Mouse (Mus musculus) CD4-positive helper T cell, adult 2 months (primary cell): Measurements from ENCODE around the gene Gm17359.

ENCODE experiments used
- DNase-seq: peaks from one replicate; pipeline ENCODE4 v3.0.0-alpha.2; 2012; ENCODE audit warnings: low read depth, missing footprints, low spot score

The Gm17359 gene

GRCm38 (mm10) chr3:79349311-79349710, 12.8 kb downstream of the Gm17359 start:
- DNase-seq: no peak

GRCm38 (mm10) chr3:79358721-79359120, 22.3 kb downstream of the Gm17359 start:
- DNase-seq: no peak

GRCm38 (mm10) chr3:79360317-79361101, 24.0 kb downstream of the Gm17359 start:
- no peak for DNase-seq

GRCm38 (mm10) chr3:79366098-79366497, 29.6 kb downstream of the Gm17359 start:
- DNase-seq: no peak

- DNase-seq: no peak
Measured at GRCm38 (mm10) chr3:79368306-79368705, 31.8 kb downstream of the Gm17359 start.

GRCm38 (mm10) chr3:79370385-79370929, 34.0 kb downstream of the Gm17359 start:
- DNase-seq: no peak

DNA sequence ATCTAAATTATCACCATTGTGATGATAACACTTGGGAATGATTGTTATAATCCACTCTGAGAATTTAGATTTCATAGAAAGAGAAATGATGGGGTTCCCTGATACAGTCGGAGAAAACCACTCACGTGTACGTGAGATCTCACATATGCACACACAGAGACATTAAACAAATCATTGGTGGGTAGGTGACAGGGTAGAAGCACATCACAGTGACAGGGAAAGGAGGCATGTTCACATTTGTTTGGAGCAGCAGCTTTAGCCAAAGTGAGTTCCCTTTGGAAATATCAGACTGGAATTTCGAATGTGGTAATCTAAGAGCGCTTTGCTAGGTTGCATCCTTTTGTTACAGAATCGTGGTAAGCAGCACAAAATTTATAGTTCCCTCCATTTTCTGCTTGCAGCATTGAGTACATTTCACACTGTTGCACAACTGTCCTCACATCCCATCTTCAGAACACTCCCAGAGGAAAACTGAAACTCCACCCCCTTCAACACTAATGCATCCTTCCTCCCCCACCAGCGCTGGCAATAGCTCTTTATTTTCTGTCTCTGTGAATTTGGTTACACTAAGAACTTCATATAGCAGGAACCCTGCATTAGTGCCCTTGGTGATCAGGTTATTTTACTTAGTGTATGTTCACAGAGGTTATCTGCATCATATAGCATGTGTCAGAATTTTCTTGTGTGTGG, 35.2 kb downstream of the Gm17359 start:
- DNase-seq: no peak

- DNase-seq: no peak
Measured at GRCm38 (mm10) chr3:79373930-79374329, 37.5 kb downstream of the Gm17359 start.

DNA sequence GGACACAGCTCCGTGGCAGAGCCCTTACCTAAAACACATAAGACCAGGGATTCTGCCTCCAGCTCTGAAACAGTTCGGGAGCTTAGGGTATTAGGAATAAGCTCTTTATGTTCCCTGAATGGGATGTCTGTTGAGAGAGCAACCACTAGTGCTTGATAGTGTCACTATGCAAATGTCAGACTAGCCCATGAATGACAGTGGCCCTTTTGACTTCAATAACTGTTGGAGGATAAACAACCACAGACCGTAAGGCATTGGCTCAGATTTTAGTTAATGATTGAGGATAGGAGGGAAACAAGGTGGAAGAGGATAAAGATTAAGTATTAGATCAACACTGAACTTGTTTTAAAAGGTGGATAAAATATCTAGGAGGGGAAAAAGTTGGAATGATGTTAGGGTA, 41.6 kb downstream of the Gm17359 start:
- no peak for DNase-seq

DNA sequence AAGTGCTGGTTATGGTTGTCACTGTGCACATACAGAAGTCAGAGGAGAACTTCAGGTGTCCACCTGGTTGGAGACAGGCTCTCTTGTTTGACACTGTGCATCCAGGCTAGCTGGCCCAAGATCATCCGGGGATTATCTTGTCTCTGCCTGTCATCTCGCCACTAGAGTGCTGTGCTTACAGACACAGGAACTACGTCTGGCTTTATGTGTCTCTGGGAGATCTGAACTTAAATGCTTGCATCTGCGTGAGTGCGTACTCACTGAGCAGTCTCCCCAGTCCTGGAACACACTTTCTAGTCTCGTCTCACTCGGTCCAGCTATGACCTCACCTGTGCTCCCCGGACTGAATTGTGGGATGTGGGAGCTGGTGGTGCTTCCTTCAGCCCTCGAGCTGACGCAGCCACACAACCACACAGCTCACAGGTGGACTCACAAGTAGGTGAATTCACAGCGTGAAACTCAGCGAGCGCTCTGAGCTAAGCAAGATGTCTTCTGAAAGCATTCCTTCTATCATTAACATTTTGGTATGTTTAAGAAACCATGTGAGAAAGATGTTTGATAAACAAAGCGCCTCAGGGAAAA, 42.9 kb downstream of the Gm17359 start:
- no peak for DNase-seq

DNA sequence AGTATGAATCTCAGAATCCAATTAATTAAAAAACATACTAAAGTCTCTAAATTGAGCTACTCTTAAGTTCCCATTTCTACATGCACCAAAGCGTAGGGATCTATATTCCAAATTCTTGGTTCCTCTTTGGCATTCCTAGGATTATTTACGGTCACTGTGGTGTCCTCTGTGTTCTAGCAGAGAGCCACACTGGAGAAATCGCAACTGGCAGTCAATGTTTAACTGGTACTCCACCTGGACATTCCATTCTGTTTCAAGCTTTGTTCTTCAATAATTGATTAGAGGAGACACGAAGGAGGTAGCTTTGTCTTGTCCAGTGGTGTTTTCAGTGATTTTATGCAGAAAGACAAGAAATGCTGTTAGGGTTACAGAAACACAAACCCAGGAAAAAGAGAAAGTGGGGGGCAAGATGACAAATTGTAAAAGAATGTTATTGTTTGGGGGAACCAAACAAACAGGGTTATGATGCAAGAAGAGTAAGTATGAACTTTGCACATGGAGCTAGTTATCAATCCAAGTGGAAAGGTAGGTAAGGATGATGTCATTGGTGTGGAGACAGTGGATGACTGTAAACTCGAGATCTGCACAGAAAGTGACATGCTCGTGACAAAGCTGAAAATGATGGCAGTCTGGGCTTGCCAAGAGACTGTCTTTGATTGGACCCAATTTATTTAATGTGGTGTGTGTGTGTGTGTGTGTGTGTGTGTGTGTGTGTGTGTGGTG, 43.6 kb downstream of the Gm17359 start:
- DNase-seq: no peak

- no peak for DNase-seq
Measured at GRCm38 (mm10) chr3:79381398-79381797, 44.9 kb downstream of the Gm17359 start.

DNA sequence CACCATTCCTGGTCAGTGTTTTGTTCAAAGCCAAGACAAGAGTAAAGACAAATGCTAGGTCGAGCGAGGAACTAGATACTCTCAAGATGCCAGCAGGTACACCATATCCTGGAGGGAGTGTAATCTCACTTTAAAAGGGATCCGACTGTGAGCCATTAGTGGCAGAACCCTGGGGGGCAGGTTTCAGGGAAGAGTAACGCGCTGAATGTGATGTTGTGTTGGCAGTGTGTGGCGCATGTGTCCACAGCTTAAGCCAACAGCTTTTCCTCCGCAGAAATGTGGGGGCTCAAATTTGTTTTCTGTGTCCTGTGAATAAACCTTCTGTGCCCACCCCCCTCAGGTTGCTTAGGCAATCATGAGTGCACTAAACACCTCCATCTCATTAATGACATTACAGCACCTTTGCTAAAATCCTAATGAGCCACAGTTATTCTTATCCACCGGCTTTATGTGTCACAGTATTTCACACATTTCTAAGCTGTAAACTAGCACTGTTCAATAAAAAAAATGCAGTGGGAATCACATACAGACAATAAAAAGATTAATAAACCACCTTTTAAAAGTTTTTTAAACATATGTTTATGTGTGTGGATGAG, 49.1 kb downstream of the Gm17359 start:
- DNase-seq: no peak

- DNase-seq: no peak
Measured at GRCm38 (mm10) chr3:79389081-79389480, 52.6 kb downstream of the Gm17359 start.

- no peak for DNase-seq
Measured at GRCm38 (mm10) chr3:79400552-79400951, 64.1 kb downstream of the Gm17359 start.

- DNase-seq: no peak
Measured at GRCm38 (mm10) chr3:79402056-79402455, 65.6 kb downstream of the Gm17359 start.

DNA sequence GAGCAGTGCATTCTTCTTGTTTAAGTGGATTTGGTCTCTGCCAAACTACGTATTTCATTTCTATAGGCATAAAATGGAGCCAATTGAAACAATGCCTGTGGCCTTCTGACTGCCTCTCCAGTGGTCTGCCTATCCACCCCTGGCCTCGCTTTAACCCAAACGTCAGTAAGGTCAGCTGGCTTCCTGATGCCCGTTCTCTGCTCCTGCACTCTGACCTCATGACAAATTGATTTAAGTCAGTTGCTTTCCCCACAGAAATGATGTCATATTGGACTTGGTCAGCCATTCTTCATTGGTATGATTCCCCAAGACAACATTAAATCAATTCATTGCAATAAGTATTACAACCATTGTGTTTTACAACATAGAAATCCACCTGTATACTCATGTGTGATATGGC, 72.1 kb downstream of the Gm17359 start:
- DNase-seq: no peak

GRCm38 (mm10) chr3:79409927-79410628, 73.6 kb downstream of the Gm17359 start:
- DNase-seq: no peak

DNA sequence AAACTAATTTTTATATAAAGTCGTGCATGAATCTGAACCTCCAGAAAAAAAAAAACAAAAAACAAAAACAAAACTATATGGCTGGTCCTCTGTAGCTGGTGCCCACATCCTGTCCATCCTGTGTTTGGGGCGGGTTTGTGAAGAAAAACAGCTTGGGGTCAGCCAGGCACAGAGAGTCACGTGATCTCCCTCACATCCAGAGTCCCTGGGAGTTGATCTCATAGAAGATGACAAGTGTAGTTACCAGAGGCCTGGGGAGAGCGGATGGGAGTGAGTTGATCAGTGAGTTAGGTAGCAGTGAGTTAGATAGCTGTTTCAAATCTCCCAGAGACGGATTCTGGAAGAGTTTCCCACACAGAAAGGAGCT, 74.2 kb downstream of the Gm17359 start:
- no peak for DNase-seq

DNA sequence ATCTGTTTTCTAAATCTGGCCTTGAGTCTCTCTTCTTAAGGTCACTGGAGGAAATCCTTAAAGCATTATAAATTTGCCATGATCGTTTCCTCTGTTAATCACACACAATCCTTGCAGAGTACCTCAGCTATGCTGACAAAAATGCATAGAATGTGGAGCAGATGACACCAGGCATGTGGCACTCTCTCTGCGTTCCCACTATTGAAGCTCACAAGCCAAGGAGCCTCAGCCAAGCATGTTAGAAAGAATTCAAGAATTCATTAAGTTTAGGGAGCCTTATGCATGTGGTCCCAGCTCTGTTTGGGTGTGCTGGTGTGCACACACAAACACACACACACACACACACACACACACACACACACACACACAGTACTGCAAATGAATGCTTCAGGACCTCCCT, 75.2 kb downstream of the Gm17359 start:
- no peak for DNase-seq

GRCm38 (mm10) chr3:79413492-79413891, 77.0 kb downstream of the Gm17359 start:
- DNase-seq: no peak
